Mouse (Mus musculus): ENCODE measurements around the gene Nkd2. TPM values are rescaled to one million over a fixed set of nuclear protein-coding genes. Genes with fewer than 3 reads are reported as not detected.

The Nkd2 gene
- polyA plus RNA-seq, 1 experiment from 2014 or later, result 0.21 TPM

- no peak for ATAC-seq
- H3K9me3 ChIP-seq (replicated peaks), result no peaks in the 10 kb centered on the region
- H3K36me3 ChIP-seq, result peaks cover 49% of the 10 kb centered on the region; the same call in 1 of the 2 replicates
- H3K27ac ChIP-seq, result no peak overlapping the region
- no peaks in the 10 kb centered on the region for H3K27me3 ChIP-seq (replicated peaks)
- H3K4me1 ChIP-seq, result no peaks in the 10 kb centered on the region
- H3K4me3 ChIP-seq, result no peak overlapping the region
- no peak overlapping the region for H3K9ac ChIP-seq
- H3K4me2 ChIP-seq, result no peak overlapping the region
- 82% methylated on average over 3 of the region's 3 CpGs for WGBS (ENCODE audit: insufficient replicate concordance)
These were observed 34.5 kb downstream of the Nkd2 start for GRCm38 (mm10) chr13:73812936-73813335.

GRCm38 (mm10) chr13:73804914-73805313, 42.5 kb downstream of the Nkd2 start:
- 71% methylated on average over 5 of the region's 5 CpGs for WGBS (ENCODE audit: insufficient replicate concordance)
- Histone ChIP-seq H3K4me1 (no peaks in the 10 kb centered on the region), H3K36me3 (peaks cover 41% of the 10 kb centered on the region), H3K27ac (no peak overlapping the region), H3K27me3 (replicated peaks) (no peaks in the 10 kb centered on the region), H3K9ac (no peak overlapping the region), H3K4me2 (no peak overlapping the region), H3K4me3 (no peak overlapping the region), H3K9me3 (replicated peaks) (no peaks in the 10 kb centered on the region)
- ATAC-seq, result no peak

GRCm38 (mm10) chr13:73803450-73804178, 43.8 kb downstream of the Nkd2 start:
- H3K9me3 ChIP-seq (replicated peaks), result no peaks in the 10 kb centered on the region
- no peak overlapping the region for H3K4me2 ChIP-seq
- H3K4me3 ChIP-seq, result no peak overlapping the region
- no peak overlapping the region for H3K27ac ChIP-seq
- peak; percentile 41 for ATAC-seq
- no peak overlapping the region for H3K9ac ChIP-seq
- peaks cover 41% of the 10 kb centered on the region for H3K36me3 ChIP-seq
- no peaks in the 10 kb centered on the region for H3K4me1 ChIP-seq
- 49% methylated on average over 8 of the region's 8 CpGs for WGBS (ENCODE audit: insufficient replicate concordance)
- no peaks in the 10 kb centered on the region for H3K27me3 ChIP-seq (replicated peaks)

GRCm38 (mm10) chr13:73799110-73799509, 48.3 kb downstream of the Nkd2 start:
- Histone ChIP-seq H3K4me1 (no peaks in the 10 kb centered on the region), H3K9ac (no peak overlapping the region), H3K36me3 (peaks cover 68% of the 10 kb centered on the region), H3K27me3 (replicated peaks) (no peaks in the 10 kb centered on the region), H3K27ac (no peak overlapping the region), H3K9me3 (replicated peaks) (no peaks in the 10 kb centered on the region), H3K4me2 (no peak overlapping the region), H3K4me3 (no peak overlapping the region)
- ATAC-seq, result no peak
- WGBS (ENCODE audit: insufficient replicate concordance), result 76% methylated on average over 5 of the region's 5 CpGs

- 56% methylated on average over 5 of the region's 5 CpGs for WGBS (ENCODE audit: insufficient replicate concordance)
- no peak for ATAC-seq
- Histone ChIP-seq H3K9ac (no peak overlapping the region), H3K4me2 (no peak overlapping the region), H3K4me1 (no peaks in the 10 kb centered on the region), H3K27me3 (replicated peaks) (no peaks in the 10 kb centered on the region), H3K9me3 (replicated peaks) (no peaks in the 10 kb centered on the region), H3K27ac (no peak overlapping the region), H3K36me3 (peaks cover 84% of the 10 kb centered on the region), H3K4me3 (no peak overlapping the region)
These were observed 54.3 kb downstream of the Nkd2 start for GRCm38 (mm10) chr13:73793171-73793570.

- peaks cover 84% of the 10 kb centered on the region for H3K36me3 ChIP-seq
- no peak for ATAC-seq
- no peaks in the 10 kb centered on the region for H3K4me1 ChIP-seq
- no peak overlapping the region for H3K4me3 ChIP-seq
- no peaks in the 10 kb centered on the region for H3K9me3 ChIP-seq (replicated peaks)
- 76% methylated on average over 4 of the region's 4 CpGs for WGBS (ENCODE audit: insufficient replicate concordance)
- H3K4me2 ChIP-seq, result no peak overlapping the region
- no peak overlapping the region for H3K27ac ChIP-seq
- no peaks in the 10 kb centered on the region for H3K27me3 ChIP-seq (replicated peaks)
- H3K9ac ChIP-seq, result no peak overlapping the region
These were observed 55.3 kb downstream of the Nkd2 start for GRCm38 (mm10) chr13:73792176-73792575.

- Histone ChIP-seq H3K4me2 (no peak overlapping the region), H3K27ac (no peak overlapping the region), H3K4me1 (no peaks in the 10 kb centered on the region; the same call in 1 of the 2 replicates), H3K9ac (no peak overlapping the region), H3K36me3 (peaks cover 30% of the 10 kb centered on the region), H3K27me3 (replicated peaks) (no peaks in the 10 kb centered on the region), H3K9me3 (replicated peaks) (no peaks in the 10 kb centered on the region), H3K4me3 (no peak overlapping the region)
- ATAC-seq, result no peak
- 70% methylated on average over 5 of the region's 5 CpGs for WGBS (ENCODE audit: insufficient replicate concordance)
These were observed 64.9 kb downstream of the Nkd2 start for GRCm38 (mm10) chr13:73782486-73782885.

GRCm38 (mm10) chr13:73777578-73777977, 69.9 kb downstream of the Nkd2 start:
- Histone ChIP-seq H3K4me2 (no peak overlapping the region), H3K27me3 (replicated peaks) (no peaks in the 10 kb centered on the region), H3K9ac (no peak overlapping the region), H3K4me3 (no peak overlapping the region), H3K4me1 (peaks cover 33% of the 10 kb centered on the region), H3K36me3 (no peaks in the 10 kb centered on the region), H3K27ac (no peak overlapping the region), H3K9me3 (replicated peaks) (no peaks in the 10 kb centered on the region)
- ATAC-seq, result no peak
- 58% methylated on average over 3 of the region's 3 CpGs for WGBS (ENCODE audit: insufficient replicate concordance)

GRCm38 (mm10) chr13:73775786-73776185, 71.6 kb downstream of the Nkd2 start:
- WGBS (ENCODE audit: insufficient replicate concordance), result 55% methylated on average over 4 of the region's 4 CpGs
- no peak overlapping the region for H3K4me2 ChIP-seq
- H3K27me3 ChIP-seq (replicated peaks), result no peaks in the 10 kb centered on the region
- no peak overlapping the region for H3K9ac ChIP-seq
- H3K4me1 ChIP-seq, result peaks cover 43% of the 10 kb centered on the region
- no peak overlapping the region for H3K27ac ChIP-seq
- no peaks in the 10 kb centered on the region for H3K36me3 ChIP-seq
- no peak overlapping the region for H3K4me3 ChIP-seq
- no peaks in the 10 kb centered on the region for H3K9me3 ChIP-seq (replicated peaks)
- ATAC-seq, result no peak

- H3K27ac ChIP-seq, result 0 out of 2 replicates have a peak overlapping the region, but pooled peaks have one; percentile 48
- H3K27me3 ChIP-seq (replicated peaks), result no peaks in the 10 kb centered on the region
- no peak overlapping the region for H3K9ac ChIP-seq
- H3K36me3 ChIP-seq, result 0 out of 2 replicates have a peak, but pooled peaks cover under 1% of the 10 kb centered on the region
- ATAC-seq, result peak; percentile 19; the same call in 1 of the 2 replicates
- no peak overlapping the region for H3K4me2 ChIP-seq
- no peak overlapping the region for H3K4me3 ChIP-seq
- H3K4me1 ChIP-seq, result peaks cover 64% of the 10 kb centered on the region
- no peaks in the 10 kb centered on the region for H3K9me3 ChIP-seq (replicated peaks)
- WGBS (ENCODE audit: insufficient replicate concordance), result 50% methylated on average over 4 of the region's 4 CpGs
These were observed 73.8 kb downstream of the Nkd2 start for GRCm38 (mm10) chr13:73773519-73774205.

GRCm38 (mm10) chr13:73772655-73773054, 74.8 kb downstream of the Nkd2 start:
- H3K27ac ChIP-seq, result no peak overlapping the region
- no peak overlapping the region for H3K4me3 ChIP-seq
- H3K4me1 ChIP-seq, result peaks cover 73% of the 10 kb centered on the region
- no peak for ATAC-seq
- H3K4me2 ChIP-seq, result no peak overlapping the region
- no peak overlapping the region for H3K9ac ChIP-seq
- no peaks in the 10 kb centered on the region for H3K9me3 ChIP-seq (replicated peaks)
- 28% methylated on average over 2 of the region's 2 CpGs for WGBS (ENCODE audit: insufficient replicate concordance)
- H3K27me3 ChIP-seq (replicated peaks), result no peaks in the 10 kb centered on the region
- H3K36me3 ChIP-seq, result 0 out of 2 replicates have a peak, but pooled peaks cover 4% of the 10 kb centered on the region

- H3K4me2 ChIP-seq, result no peak overlapping the region
These were observed 76.3 kb downstream of the Nkd2 start for GRCm38 (mm10) chr13:73771131-73771530.

More at GRCm38 (mm10) chr13:73771131-73771530, 76.3 kb downstream of the Nkd2 start:
- no peak overlapping the region for H3K27ac ChIP-seq
- no peak for ATAC-seq
- no peak overlapping the region; the same call in 1 of the 2 replicates for H3K9ac ChIP-seq
- peaks cover 74% of the 10 kb centered on the region for H3K4me1 ChIP-seq
- H3K9me3 ChIP-seq (replicated peaks), result no peaks in the 10 kb centered on the region
- H3K4me3 ChIP-seq, result no peak overlapping the region
- 0 out of 2 replicates have a peak, but pooled peaks cover 4% of the 10 kb centered on the region for H3K36me3 ChIP-seq
- H3K27me3 ChIP-seq (replicated peaks), result no peaks in the 10 kb centered on the region
- 53% methylated on average over 3 of the region's 3 CpGs for WGBS (ENCODE audit: insufficient replicate concordance)

Measured in liver, embryonic 12.5 days (tissue).